Mouse (Mus musculus): ENCODE measurements at regions not wholly inside any gene's neighbourhood (a gene's known extent, or its start where the extent isn't known, plus 50 kb on each side); places are given as distances from the start of the nearest gene placed in this dataset.
A peak's percentile ranks its signal among the peaks of the same experiment; 100 is the strongest.

DNA sequence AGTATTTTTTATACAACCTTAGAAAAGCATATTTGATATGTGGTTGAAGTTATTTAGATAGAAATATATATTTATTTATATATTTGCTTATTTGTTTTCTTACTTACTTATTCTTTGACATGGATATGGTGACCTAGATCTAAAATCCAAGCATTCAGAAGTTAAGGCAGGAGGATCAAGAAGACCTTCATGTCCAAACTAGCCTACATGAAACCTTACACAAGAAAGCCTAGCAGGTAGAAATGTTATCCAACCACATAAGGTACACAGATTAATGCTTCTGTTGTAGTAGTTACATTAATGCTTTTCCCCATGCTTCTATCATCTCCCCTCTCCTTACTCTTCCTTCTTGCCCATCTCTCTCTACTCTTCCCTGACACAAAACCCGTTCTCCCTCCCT, 93.2 kb upstream of the Cpeb2 start:
- no peak for DNase-seq

DNA sequence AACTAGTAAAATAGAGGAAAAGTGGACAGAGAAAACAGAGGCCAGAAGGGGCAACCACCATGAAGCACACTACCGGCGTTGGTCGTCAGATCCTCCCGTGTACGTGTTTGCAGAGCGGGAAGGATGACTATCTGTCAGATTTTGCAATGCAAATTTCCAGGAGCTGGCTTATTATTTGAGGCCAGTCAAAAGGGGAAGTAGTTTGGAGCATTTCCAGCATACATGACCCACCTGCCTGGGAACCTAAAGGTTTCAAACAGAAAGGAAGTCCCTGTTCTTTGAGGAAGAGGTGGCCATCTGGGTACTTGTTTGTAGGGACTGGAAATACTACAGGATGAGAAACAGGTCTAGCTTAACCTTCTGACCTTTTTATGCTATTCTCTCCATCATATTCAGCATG, 87.0 kb upstream of the Cpeb2 start:
- DNase-seq: no peak

DNA sequence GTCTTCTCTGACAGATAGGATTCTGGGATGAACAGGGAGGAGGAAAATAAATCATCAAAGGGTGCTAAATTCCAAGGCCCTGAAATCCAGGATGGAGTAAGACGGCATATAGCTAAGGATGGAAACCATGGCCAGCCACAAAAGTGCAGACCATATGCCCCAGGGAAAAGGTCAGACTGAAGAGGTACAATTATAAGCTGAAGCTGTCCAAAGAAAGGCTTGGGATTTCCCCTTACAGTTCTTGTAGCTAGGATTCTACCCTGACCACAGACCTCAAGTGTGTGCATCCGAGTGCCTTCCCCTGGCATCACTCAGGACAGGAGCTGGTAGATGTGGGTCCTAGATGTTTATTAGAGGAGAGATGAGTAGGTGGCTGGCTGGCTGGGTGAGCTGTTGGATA, 86.0 kb upstream of the Cpeb2 start:
- no peak for DNase-seq

DNA sequence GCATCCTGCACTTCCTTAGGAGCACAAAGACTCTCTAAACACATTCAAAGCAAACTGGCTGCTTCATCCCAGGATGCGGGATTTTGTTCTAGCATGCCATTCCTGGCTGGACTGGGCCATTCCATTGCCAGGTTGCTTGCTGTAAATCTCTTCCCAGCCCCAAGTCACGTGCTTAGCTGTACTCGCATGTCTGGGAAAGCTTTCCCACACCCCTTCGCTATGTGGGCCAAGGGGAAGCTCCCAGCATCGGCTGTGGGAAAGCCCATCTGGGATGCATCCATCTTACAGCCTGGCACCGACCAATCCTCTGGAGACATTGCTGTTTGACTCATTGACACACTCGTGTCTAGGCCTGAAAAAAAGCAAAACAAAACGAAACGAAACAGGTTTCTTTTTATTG, 84.5 kb upstream of the Cpeb2 start:
- DNase-seq: no peak

DNA sequence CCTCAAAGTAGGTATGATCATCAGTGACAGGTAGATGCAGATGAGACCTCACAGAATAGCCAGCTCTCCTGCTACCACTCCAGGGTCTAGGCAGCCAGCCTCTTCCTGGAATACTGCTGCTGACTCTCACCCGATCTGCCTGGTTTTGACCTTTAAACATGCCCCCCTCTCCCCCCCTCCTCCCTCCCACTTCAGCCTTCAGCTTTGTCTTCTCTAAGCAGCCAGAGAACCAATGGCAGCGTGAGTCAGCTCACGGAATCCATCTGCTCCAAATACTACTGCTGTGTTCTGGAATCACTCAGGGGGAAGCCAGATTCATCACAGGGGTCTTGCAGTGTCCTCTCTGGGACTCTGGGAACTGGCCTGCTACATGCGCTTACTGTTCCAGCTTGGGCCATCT, 83.4 kb upstream of the Cpeb2 start:
- no peak for DNase-seq

DNA sequence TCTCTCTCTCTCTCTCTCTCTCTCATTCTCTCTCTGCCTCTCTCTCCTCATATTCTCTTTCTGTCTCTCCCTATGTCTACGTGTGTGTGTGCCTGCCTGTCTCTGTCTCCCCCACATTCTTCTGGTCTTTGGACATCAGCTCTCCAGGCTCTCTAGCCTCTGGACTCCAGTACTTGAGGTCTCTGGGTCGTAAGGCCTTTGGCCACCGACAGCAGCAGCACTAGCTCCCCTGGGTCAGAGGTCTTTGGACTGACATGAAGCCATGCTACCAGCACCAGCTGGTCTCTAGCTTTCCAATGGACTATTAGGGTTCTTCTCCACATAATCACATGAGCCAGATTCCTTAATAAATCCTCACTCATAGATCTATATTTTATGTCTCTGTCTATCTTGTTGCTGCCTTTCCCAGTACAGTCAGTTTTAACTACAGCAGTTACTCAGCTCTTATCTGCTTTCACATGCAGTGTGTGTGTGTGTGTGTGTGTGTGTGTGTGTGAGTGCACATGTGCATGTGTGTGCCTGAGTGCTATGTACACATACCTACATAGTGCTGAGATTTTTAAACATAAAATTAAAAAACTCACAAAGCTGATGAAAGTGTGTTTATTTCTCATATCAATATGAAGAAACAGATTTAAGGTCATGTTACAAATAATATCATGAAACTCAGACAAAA, 81.7 kb upstream of the Cpeb2 start:
- no peak for DNase-seq

DNA sequence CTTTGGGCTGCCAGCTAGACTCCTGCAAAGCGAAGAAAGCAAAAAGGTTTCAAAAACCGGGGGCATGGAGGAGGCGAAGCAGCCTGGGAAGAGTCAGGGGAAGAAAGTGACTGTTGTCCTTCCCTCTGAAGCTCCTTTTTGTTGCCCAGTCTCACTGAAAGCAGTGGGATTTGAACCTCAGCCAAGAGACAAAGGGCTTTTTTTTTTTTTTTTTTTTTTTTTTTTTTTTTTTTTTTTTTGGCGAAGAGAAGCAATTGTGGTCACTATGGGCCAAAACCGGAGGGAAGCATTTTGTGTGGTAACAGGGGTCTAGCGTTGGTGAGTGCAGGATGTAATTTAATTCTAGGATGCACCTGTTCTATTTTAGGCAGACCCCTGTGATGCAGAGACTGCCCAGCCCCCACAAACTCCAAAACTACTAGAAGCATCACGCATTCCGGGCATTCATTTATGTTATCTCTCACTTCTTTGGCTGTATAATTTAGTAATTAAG, 80.8 kb upstream of the Cpeb2 start:
- no peak for DNase-seq

DNA sequence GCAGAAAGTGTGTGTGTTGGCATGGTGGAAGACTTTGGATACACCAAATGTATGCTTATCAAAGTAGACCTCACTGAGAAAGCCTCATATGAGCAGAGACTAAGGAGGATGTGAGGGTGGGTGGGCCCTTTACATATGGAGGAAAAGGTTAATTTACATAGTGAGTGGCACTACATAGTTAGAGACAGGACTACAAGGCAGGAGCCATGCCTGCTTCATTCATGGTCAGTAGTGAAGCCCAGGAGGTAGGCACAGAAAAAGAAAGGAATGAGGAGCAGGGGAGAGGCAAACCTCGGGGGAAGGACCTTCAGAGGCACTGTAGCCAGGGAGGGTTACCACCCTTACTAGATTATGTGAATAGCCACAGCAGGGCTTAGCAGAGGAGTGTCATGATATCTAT, 80.1 kb upstream of the Cpeb2 start:
- no peak for DNase-seq

DNA sequence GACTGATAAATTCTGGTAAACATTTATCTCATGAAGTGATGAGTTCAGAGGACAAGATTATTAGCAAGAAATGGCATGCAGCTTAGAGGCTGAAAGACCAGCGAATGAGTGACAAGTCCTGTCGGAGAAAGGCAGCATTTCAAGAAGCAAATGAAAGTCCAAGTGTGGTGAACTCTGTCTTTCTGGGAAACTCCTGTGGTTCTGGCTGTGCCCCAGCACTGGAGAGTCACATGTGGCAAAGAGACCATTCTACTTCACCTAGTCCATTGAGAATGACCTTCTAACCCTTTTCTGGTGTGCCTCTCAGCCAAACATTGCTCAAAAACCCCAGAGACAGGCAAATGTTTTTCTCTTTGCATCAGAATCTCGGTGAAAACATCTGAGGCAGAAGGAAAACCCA, 76.2 kb upstream of the Cpeb2 start:
- DNase-seq: no peak

DNA sequence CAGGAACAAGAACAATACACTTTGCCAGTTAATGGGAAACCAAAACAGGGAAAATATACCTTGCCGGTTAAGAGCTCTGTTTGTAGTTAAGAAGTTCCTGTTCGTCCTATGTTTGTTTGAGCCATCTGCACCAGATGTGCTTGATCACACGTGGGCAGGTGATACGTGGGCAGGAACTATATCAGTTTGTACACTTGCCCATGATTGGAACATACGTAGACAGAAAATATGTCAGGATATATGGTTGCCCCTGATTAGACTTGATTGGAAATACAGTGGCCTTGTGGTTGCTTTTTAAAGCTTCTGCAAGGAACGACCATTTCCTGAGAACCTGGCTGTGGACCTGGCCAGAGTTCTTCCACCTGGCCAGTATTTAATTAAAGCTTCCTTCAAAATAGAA, 72.8 kb upstream of the Cpeb2 start:
- DNase-seq: no peak

DNA sequence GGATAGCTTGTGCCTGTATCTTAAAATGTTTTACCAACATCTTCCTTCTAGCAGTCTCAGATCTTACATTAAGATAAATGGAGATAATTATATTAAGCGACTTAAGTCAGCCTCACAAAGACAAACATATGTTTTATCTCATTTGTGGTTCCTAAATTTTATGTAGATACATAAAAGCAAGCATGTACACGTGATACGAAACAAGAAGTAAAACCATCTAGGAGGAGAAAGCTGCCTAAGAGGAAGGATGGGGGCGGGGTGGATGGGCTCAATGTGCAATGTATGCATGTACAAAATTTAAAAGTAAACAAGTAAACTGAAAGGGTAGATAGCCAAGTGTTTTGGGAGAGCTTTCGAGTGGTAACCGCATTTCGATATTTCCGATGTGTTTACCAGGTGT, 51.5 kb upstream of the Cpeb2 start:
- DNase-seq: peak in 1 of 2 experiments; percentile 5

Measured in spleen, adult 18-20 months (tissue).